Mouse (Mus musculus): ENCODE data around the gene Zfp334.

Zfp334 gene

GRCm38 (mm10) chr2:165387844-165388495 is at the start of gene Zfp334:
Gene Zfp334, minus strand, starts transcription at chr2:165388259.
- peak; percentile 97 for DNase-seq

GRCm38 (mm10) chr2:165428694-165429093 is 40.6 kb upstream of the Zfp334 start:
- DNase-seq, result no peak

- DNase-seq, result no peak
Measured at GRCm38 (mm10) chr2:165420195-165420594, 32.1 kb upstream of the Zfp334 start.

DNA sequence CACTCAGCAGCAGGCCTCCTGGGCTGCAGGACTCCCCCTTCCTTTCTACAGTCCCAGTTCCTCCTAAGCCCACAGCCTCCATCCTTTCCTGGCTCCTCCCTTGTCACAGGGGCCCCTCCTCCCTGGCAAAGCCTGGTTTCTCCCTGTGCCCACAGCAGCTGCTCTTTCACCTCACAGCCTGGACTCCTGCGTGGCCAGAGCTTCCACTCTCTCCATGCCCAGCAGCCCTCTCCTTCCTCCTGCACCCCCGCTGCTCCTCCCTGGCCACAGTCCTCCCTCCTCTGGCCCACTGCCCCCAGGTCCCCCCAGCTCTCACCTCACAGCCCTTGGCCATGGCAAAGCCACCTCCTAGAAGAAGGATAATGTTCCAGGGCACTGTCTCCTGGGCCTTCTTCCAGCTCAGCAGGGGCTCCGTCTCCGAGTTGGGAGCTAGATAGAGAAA is 31.6 kb upstream of the Zfp334 start:
- DNase-seq, result no peak

GRCm38 (mm10) chr2:165418577-165418976 is 30.5 kb upstream of the Zfp334 start:
- DNase-seq, result no peak

GRCm38 (mm10) chr2:165417291-165417690 is 29.2 kb upstream of the Zfp334 start:
- peak; percentile 69 for DNase-seq

GRCm38 (mm10) chr2:165415795-165416194 is 27.7 kb upstream of the Zfp334 start:
- DNase-seq, result no peak

GRCm38 (mm10) chr2:165415141-165415721 is 27.2 kb upstream of the Zfp334 start:
- DNase-seq, result no peak

GRCm38 (mm10) chr2:165414321-165414720 is 26.3 kb upstream of the Zfp334 start:
- DNase-seq, result no peak

DNA sequence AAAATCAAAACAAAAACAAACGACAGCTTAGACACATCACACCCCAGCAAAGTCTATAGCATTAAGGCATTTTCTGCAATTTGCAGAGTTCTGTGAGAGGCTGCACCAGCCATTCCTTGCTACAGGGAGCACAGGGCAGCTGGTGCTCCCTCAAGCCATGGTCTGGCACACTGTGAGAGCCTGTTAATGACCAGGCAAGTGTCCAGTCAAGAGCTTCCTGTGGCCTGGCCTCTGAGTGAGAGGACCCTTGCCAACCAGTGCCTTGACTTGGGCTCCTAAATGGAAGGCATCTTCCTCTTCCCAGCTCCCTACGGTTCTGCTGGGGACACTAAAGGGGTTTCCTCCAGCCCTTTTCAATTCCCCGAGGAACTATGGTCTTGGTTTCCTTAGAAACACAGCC is 25.8 kb upstream of the Zfp334 start:
- no peak for DNase-seq

GRCm38 (mm10) chr2:165407700-165408301 is 19.7 kb upstream of the Zfp334 start:
- peak; percentile 56 for DNase-seq

GRCm38 (mm10) chr2:165405351-165405750 is 17.3 kb upstream of the Zfp334 start:
- DNase-seq, result no peak

GRCm38 (mm10) chr2:165404951-165405350 is 16.9 kb upstream of the Zfp334 start:
- DNase-seq, result no peak

DNA sequence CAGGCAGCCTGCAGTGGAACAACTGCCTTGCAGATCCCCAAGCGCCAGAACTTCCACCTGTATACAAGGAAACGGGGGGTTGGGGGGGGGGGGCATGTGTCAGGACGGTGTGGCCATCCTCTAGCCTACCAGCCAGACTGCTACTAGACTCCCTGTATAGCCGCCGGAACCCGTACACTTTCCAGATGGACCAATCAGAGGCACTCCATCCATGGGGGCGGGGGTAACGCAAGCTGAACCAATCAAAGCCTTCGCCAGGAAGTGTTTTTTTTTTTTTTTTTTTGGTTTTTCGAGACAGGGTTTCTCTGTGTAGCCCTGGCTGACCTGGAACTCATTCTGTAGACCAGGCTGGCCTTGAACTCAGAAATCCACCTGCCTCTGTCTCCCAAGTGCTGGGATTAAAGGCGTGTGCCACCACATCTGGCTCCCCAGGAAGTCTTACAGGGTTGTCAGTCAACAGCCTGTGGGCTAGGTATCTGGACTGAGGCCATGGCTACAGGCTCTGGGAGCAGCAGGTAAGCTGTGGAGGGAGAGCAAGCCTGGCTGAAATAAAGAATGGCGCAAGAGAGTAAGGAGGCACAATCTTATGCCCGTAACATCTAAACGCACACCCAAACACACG is 10.2 kb upstream of the Zfp334 start:
- DNase-seq, result no peak

GRCm38 (mm10) chr2:165397502-165398163 is 9.6 kb upstream of the Zfp334 start:
- DNase-seq, result no peak

GRCm38 (mm10) chr2:165396831-165397501 is 8.9 kb upstream of the Zfp334 start:
- DNase-seq, result no peak

DNA sequence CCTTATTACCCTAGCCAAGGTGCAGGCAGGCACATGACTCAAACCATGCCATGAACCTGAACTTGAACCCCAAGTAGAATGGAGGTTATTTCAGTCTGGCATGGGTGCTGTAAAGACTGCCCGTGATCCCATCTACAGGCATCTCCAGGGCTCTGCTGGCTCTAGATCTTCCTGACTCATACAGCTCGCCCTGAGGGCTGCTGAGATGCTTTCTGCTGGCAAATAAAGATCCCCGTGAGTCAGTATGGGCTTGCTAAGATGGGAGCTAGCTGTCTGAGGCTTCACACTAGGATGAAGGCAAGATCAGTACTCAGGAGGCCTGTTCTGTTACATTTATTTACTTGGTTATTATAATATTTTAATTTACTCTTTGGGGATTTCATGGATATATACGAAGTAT is 4.1 kb upstream of the Zfp334 start:
- DNase-seq, result no peak

- DNase-seq, result peak; percentile 72
Measured at GRCm38 (mm10) chr2:165391561-165391960, 3.5 kb upstream of the Zfp334 start.

- no peak for DNase-seq
Measured at GRCm38 (mm10) chr2:165389299-165389952, 1.4 kb upstream of the Zfp334 start.

GRCm38 (mm10) chr2:165387370-165387769 is 689 bp downstream of the Zfp334 start:
- no peak for DNase-seq

GRCm38 (mm10) chr2:165380050-165380449 is 8.0 kb downstream of the Zfp334 start:
- no peak for DNase-seq

DNA sequence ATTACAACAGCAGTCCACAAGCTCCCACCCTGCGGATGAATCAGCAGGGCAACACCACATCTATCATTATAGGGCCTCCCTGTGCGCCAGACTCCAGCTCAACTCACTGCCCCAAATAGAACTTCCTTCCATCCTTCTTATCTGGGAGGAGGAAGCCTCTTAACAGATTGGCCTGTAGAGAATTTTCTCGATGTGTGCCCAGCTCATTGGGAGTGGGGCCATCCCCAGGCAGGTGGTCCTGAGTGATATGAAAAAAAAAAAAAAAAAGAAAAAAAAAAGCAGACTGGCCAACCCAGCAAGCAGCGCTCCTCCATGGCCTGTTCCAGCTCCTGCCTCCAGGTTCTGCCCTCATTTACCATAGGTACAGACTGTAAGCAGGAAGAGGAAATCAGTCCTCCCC is 12.1 kb downstream of the Zfp334 start:
- DNase-seq, result no peak
